Mouse (Mus musculus): ENCODE data around the gene Rrad. TPM values are rescaled to one million over a fixed set of nuclear protein-coding genes. Genes with fewer than 3 reads are reported as not detected.
"Not testable (repeated sequence)": the region's sequence is repeated elsewhere in the genome, so short reads cannot be mapped to it uniquely, and the experiment has no call there.

The Rrad gene
- total RNA-seq (2021), result 100 to 1,000 TPM; 193 to 274 TPM

DNA sequence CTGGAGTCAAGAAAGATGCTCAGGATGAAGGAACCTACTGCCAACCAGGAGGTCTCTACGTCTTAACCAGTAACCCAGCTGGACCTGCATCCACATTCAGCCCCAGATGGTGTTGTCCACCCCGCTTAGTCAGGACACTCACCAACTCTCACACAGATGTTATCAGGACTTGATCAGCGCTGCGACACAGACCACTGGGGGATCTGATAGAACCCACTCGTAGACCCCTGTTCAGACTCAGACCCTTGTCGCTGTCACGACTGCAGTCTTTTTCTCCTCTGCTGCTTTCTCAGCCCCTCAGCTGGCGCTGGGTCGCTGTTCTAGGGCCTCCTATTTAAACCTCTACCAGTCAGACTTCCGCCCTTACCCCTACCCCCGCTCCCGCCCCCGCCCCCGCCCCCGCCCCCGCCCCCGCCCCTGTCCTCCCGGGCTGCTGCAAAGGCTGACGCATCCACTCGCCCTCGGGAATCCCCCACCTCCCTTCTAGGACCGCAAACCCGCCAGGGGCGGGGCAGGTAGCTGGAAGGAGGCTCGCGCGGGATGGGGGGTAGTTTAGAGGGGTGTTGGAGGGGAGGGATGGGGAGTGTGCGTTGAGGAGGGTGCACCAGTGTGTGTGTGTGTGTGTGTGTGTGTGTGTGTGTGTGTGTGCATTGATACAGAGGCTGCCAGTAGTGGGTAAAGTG, at the start of gene Rrad:
Gene Rrad, minus strand, starts transcription at position 347 of the 683 bp plus-strand sequence.
- peak; percentile 81 for DNase-seq

GRCm38 (mm10) chr8:104655614-104656013, 24.5 kb upstream of the Rrad start:
- no peak for DNase-seq

- peak; percentile 83 for DNase-seq
These were observed 23.9 kb upstream of the Rrad start for GRCm38 (mm10) chr8:104654984-104655383.

DNA sequence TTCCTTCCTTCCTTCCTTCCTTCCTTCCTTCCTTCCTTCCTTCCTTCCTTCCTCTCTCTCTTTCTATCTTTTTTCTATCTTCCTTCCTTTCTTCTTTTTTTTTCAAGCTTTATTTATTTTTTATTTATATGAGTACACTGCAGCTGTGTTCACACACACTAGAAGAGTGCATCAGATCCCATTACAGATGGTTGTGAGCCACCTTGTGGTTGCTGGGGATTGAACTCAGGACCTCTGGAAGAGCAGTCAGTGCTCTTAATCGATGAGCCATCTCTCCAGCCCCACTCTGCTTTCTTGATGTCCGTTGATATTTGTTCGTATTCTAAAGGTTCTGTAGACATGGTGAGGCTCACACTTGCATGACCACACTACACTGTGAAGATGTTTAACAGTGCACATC, 13.1 kb upstream of the Rrad start:
- DNase-seq, result not testable (repeated sequence)

DNA sequence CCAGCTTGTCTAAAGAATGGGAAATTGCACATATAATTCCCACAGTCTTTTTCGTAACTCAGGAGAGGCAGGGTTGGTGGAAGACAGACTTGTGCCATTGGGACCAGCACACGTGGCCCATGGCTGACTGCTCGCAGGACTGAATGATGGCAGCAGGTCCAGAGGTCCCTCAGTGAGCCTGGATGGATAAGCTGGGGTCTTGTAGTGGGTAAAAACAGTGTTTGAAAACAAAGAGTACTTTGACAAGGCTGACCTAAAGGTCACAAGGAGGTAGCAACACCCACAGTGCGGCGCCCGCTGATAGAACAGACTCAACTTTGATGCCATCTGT, 11.2 kb upstream of the Rrad start:
- no peak for DNase-seq

- DNase-seq, result peak; percentile 89
These were observed 10.5 kb upstream of the Rrad start, which contains the start of gene Ciao2b for GRCm38 (mm10) chr8:104641426-104642323. Gene Ciao2b, minus strand, starts transcription at chr8:104641965.

- no peak for DNase-seq
These were observed 9.8 kb upstream of the Rrad start for GRCm38 (mm10) chr8:104640831-104641370.

DNA sequence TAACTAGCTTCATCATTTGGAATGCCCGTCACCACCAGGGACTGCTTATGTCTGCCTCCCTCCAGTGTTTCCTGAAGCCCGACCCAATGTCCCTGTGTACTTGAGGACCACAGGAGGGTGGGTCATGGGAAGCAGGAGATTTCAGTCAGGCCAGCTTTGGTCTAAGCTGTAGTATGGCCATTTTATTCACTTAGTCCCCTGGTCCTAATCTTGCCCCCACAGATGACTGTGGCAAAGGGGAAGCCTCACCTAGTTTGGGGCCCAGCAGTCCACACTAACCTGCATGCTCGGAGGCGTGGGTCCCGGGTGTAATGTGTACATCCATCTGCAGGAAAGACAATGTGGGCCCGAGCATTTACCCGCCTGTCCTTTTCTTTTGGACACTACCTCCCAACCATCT, 9.1 kb upstream of the Rrad start:
- DNase-seq, result no peak

DNA sequence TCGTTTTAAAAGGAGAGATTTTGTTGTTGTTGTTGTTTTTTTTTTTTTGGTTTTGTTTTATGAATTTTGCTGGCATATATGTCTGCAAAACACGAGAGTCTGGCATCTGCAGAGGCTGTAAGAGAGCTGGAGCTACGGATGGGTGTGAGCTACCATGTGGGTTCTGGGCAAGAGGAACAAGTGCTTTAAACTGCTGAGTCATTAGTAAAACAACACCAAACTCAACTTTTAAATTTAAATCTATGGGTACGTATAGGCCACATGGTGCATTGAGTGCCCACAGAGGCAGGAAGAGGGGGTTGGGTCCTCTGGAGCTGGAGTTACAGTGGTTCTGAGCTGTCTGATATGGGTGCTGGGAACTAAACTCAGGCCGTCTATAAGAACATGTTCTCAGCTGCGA, 6.9 kb upstream of the Rrad start:
- no peak for DNase-seq

DNA sequence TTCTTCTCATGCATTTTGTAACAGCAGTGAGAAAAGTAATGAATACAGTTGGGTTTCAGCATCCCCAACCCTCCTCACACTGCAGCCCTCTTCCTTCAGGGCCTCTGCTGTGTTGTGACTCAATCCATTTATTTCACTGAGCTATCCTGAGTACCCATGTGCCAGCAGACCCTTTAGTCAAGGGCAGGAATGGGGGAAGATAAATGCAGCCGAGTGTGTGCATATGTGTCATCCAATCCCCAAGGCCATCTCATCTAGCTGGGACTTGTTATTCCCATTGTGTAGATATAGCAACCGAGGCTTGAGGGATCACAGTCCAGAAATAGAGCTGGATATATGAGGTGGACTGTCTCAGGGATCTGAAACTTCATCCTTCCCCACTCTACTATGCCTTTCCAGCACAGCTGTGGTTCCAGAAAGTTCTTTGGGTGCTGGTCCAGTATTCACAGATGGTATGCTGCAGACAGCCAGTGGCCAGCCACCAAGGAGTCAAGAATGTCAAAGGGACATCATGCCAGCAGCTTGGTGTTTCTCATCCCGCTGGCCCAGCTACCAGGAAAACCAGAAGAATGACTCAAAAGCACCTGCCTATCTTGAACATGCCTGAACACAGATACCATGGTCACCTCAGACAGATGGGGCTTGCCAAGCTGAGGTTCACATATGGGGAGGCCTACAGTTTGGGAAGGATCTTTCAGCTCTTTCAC, 4.0 kb upstream of the Rrad start:
- no peak for DNase-seq

DNA sequence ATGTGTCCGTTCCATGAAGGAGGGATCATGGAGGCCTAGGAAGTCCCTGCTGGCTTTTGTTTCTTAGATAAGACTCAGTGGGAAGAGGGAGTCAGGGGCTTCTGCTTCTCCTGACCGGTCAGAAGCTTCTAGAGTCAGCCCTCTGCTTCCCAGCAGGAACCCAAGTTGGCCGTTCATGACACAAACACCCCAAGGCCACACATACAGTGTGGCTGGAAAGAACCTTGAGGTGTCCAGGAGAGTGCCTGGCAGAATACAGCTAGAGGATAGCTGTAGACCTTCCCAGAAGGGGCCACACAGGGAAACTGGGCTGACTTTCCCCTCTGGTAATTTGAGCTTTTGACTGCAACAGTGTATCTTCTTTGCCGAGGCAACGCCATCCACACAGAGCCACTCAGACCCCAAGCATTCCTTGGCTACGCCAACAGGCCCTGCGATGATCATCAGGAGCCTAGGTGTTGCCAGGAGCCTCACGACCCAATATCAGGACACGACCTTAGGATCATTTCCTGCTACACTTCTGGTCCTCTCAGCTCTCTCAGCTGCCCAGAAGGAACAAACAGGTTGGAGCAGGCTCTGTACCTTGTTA, 2.1 kb upstream of the Rrad start:
- DNase-seq, result peak; percentile 54

DNA sequence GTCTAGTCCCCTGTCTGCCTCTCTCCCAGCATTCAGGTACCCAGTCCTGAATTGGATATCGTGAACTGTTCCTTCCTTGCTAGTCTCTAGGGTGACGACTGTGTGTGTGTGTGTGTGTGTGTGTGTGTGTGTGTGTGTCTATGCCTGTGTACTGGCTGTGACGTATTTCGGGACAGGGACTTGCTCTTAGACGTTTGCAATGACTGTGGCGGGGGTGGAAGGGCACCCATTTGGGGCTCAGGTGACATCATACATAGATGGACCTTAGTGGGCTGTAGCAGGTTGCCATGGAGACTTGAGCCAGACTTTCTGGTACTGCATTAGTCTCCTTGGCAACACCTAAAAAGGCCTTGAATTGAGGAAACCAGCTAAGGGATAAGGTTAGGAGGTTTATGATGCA, 1.4 kb upstream of the Rrad start:
- peak; percentile 8 for DNase-seq

- DNase-seq, result peak; percentile 25
These were observed 848 bp upstream of the Rrad start for GRCm38 (mm10) chr8:104631975-104632374.

GRCm38 (mm10) chr8:104630574-104630973, 553 bp downstream of the Rrad start:
- DNase-seq, result peak; percentile 53

DNA sequence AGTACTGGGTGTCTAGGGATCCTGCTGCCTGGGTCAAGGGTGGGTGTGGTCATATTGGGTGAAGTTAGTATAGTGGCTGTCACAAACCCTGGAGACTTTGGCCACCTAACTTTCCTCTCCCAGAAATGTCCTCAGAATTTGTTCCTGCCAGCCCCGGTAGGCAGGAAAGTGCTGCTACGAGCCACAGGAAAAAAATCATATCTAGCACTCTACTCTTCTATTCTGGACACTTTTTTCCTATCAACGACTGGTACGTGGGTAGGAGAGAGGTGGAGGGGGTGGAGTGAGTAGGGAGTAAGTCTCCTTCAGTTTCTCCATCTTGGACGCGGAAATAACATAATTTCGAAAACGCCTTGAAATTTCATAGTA, 1.0 kb downstream of the Rrad start:
- no peak for DNase-seq

DNA sequence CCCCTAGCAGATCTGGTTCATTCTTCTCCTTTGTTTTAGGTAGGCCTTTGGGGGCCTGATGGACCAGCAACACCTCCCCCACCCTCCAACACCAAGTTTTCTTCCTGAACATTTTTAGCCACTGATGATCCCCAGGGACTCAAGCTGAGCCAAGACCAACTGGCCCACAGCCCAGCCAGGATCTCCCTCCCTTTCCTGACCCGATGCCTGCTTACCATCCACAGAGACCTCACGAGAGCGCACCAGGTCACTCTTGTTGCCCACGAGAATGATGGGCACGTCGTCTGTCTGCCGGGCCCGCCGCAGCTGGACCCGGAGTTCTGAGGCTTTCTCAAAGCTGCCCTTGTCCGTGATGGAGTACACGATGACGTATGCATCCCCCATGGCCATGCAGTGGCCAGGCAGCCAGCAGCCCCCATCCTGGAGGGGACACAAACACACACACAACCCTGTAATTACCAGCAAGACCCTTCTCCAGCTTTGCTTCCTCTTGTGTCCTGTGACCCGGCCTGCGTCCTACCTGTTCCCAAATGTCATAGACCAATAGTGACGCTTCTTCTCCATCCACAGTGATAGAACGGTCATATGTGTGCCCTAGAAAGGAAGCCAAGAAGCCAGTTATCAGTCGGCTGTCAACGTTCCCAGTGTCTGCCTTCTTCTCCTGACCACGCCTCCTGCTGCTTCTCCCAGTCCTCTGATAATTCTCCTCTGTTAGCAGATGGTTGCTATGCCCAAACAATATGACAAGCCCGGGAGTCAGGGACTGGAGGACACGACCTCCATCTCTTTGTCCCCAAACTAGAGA, 1.6 kb downstream of the Rrad start:
- peak; percentile 90 for DNase-seq

DNA sequence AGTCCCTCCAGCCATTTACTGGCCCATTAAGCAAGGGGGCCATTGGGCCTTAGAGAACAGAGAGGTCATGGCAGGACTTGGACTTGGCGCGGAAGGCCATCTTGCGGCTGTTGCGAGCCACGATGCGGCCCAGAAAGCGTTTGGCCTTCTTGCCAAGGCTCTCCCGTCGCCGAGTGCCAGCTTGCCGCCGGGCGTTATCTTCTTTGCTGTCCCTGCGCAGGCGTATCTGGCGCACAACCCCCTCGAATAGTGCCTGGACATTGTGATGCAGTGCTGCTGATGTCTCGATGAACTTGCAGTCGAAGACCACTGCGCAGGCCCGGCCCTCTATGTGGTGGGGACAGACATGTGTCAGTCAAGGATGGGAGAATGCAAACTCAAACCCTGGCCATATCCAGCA, 2.7 kb downstream of the Rrad start:
- DNase-seq, result peak; percentile 57

GRCm38 (mm10) chr8:104627065-104627740, 3.9 kb downstream of the Rrad start:
- peak; percentile 11 for DNase-seq

DNA sequence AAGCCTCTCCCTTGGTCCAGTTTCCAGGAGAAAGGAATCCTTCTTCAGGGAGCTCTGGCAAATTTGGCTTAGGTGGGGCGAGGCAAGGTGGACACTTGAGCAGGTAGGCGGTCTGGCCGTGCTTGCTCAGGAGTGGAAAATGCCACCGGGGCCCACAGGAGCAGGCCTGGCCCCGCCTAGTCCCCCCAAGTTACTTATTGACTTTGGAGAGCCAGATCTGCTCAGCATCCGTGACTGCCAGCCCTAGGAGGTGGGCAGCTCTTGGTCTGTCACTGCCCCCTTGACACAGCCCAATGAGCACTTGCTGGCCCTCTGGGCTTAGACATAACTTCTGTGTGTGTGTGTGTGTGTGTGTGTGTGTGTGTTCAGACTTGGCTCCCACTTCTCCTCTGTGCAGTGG, 7.0 kb downstream of the Rrad start, which contains the start of gene Cdh16:
Gene Cdh16, minus strand, starts transcription at position 236 of the 400 bp plus-strand sequence.
- no peak for DNase-seq

DNA sequence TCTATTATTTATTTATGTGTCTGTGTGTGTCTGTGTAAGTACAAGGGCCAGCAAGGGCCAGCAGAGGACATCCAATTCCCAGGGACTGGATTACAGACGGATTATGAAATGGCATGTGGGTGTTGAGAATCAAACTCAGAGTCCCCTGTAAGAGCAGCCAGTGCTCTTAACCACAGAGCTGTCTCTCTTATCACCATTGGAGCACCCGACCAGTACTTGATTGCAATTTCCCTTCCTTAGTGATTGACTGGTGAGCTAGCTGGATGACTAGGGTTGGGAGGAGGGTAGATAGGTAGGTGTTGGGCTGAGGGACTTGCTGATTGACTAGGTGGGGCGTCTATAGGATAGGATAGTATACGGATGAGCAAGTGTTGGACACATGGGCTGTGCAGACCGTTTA, 10.4 kb downstream of the Rrad start:
- no peak for DNase-seq

GRCm38 (mm10) chr8:104613119-104613518, 18.0 kb downstream of the Rrad start:
- DNase-seq, result peak; percentile 36
